Mouse (Mus musculus): Measurements from ENCODE around the gene Tuba1b.
"Not testable (repeated sequence)": the region's sequence is repeated elsewhere in the genome, so short reads cannot be mapped to it uniquely, and the experiment has no call there.

Tuba1b gene

DNA sequence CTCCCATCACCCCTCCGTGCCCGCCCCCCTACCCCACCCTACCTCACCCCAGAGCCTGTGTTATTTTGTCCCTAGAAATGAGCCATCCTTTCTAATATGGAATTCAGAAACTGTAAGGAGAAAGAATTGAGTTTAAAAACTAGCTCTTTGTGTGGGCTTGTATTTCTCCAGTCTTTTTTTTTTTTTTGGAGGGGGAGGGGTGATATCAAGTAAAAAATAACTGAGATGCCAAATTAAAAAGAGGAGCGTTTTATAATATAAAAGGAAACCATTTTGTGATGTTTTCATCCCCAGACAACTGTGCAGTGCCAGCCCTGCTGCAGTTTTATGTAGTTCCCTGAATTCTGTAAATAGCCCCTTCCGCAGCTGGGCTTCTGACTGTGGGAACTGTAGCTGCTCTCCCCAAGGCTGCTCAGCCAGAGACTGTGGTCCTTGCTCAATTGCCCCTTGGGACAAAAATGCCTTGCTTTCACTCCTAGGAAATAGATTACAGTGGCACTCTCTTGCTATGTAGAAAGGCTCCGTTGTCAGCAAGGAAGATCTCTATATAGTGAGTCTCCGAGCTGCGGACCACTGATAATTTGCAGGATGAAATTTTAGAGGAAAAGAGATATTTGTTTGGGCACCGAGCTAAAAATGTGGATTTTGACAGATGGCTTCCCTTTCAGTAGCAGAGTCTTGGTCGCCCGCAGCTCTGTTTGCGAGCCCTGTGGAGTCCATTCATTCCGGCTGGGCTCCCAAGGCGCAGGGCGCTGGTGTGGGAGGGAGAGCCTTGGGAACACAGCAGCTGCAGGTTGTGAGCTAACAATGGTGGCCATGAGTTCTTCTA, 20.3 kb upstream of the Tuba1b start:
- no peak for DNase-seq (ENCODE audit: low read depth, low spot score)

DNA sequence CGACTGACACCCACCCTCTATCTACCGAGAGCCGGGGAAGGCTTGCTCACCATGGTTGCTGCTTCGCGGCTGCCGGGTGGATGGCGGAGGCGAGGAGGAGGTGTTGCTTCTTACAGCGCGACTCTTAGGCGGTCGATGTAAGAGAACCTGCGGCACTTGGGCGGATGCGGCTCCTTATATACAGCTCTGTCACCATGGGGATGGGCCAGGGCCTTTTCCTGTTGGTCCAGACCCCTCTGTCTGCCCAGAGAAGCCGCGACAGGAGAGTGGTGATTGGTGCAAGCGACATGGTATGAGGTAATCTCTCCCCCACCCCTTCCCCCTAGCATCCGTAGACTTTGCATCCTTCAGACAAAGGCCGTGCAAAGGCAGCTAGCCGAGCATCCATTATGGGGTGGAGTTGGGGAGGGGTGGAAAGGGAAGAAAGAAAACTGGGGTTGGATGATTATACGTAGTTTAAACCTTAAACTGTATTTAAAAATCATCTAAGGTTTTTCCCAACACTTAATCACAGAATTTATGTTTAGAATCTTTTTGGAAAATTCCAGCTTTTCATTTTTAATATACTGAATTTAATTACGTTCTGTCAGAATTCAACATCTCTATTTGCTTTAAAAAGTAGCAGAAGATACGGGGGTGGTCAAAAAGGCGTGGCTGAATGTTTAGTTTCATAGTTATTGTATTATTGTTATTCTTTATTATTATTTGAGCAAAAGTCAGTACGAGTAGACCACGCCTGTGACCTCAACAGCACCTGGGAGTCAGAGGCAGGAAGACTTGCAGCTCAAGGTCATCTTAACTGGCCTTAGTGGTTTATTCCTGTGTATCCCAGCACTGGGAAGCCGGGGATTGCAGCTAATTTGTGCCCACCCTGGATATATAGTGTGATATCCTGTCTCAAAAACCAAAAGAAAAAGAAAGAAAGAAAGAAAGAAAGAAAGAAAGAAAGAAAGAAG, 19.3 kb upstream of the Tuba1b start, which contains the start of the genes Gm49450 and Tuba1a:
TSS of gene Gm49450 (minus strand) at position 151 of the 956 bp plus-strand sequence.
TSS of gene Tuba1a (minus strand) at position 303 of the 956 bp plus-strand sequence.
- peak; percentile 96 for DNase-seq (ENCODE audit: low read depth, low spot score)

DNA sequence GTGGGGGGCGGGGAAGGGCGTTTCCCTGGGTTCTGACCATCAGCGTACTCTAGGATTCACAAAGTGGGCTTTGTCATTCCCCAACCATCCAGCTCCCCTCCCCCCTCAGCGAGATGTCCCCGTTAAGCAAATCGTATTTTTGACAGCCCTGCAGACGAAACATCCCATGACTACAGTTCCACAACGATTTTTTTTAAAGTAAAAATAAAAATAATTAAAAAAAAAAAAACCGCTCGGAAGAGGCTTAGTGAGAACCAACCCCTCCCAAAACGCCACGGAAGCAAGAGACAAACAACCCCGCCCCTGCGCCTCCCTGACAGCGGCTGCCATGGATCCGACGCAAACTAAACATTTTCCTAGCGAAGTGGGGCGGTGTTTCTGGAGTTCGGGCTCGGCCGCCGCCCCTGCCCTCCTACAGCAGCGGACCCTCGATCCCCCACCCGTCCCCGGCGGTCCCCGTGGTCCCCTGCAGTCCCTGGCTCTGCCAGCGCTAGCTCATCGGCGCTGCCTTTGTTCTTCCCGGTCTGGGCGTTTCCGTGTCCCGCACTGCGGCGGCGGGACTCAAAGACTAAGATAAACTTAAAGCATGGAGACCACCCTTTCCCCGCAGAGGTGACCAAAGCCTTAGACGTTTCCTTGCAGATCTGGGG, 18.5 kb upstream of the Tuba1b start:
- peak; percentile 83 for DNase-seq (ENCODE audit: low read depth, low spot score)

DNA sequence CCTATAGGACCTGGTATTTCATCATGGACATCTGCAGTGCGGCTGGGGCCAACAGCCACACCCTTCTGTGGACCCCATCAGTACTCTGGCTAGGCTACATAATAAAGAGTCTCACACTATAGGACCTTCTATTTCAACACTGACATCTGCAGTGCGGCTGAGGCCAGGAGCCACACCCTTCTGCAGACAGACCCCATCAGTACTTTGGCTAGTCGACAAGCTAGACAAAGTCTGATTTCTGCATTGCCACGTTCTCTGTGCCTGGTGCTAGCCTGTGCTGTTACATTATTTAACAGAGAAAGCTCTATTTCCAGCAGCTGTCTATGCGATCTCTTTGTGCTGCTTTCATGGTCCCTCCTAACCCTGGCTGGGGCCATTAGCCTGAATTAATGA, 17.7 kb upstream of the Tuba1b start:
- no peak for DNase-seq (ENCODE audit: low read depth, low spot score)

DNA sequence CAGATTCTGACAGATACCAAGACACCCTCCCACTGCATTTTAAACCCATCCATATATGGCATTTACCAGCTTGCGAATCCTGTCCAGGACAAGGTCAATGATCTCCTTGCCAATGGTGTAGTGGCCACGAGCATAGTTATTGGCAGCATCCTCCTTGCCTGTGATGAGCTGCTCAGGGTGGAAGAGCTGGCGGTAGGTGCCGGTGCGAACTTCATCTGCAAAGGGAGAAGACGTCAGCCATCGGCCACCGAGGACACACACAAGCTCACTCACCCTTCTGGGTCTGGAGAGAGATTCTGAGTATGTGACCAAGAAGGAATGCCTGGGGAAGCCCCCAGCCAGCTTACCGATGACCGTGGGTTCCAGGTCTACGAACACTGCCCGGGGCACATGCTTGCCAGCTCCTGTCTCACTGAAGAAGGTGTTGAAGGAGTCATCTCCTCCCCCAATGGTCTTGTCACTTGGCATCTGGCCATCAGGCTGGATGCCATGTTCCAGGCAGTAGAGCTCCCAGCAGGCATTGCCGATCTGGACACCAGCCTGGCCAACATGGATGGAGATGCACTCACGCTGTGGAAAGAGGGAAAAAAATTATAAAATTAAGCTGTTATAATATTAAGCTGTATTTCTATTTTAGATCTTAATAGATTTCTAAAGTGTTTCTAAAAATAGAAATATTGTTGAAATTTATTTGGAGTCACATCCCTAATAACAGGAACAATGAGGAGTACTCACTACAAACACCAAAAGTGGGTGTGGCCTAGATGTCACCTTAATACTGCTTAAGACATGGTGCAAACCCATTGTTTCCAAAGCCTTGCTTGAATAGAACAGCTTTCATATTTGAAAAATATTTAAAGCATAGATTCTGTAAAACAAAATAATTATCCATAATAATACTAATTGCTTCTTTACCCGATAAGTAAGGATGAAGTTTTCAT, 17.0 kb upstream of the Tuba1b start:
- DNase-seq (ENCODE audit: low read depth, low spot score): not testable (repeated sequence)

DNA sequence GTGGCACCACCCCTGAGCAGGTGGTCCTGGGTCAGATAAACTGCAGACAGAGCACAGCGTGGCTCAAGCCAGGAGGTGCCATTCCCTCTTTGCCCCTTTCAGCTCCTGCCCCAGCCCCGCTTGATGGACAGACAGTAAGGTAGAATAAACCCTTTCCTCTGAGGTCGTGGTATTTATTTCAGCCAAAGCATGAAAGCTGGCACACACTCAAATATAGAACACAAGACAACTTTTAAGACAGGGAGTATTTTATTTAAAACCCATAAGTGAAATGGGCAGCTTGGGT, 15.2 kb upstream of the Tuba1b start:
- no peak for DNase-seq (ENCODE audit: low read depth, low spot score)

DNA sequence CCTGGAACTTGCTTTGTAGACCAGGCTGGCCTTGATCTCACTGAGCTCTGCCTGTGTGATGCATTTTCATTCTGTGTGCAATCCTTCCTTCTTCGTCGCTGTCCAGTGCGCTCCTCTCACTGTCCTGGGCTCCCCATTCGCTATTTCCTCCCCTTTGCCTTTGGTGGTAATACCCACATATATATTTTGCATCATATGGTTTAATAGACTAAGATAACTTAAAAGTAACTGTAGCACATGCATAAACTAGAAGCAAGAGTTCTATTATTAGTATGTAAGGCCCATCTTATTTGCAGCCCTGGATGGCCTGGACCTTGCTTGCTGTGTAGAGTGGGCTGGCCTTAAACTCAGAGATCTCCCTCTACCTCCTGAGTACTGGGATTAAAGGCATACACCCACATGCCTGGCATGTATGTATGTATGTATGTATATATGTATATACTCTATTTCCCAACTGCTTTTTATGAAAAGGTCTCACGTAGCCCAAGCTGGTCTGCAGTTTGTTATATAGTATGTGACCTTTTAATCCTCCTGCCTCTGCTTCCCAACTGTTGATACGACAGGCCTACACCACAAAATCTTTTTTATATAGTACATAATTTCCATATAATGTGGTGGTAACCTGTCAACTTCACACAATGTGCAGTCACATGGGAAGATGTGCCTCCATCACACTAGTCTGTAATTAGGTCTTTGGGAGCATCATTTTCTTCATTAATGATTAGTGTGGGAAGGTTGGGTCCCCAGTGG, 14.7 kb upstream of the Tuba1b start:
- DNase-seq (ENCODE audit: low read depth, low spot score): no peak

DNA sequence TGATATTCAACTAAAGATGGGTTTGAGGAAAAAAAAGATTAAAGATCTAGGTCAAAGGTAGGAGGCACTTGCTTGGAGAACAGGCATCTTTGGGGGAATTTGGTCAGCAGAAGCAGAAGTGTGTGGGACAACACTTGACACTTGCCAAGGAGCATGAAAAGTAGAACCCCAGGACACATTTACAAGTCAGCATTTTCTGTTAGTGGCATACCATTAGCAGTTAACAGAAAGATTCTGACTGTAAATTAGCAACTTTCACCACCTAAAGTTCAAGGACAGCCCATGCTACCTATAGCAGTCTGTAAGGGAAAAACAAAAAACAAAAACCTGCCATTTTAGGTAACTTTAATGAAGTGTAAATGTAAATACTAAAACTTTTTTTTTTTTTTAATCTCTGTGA, 14.0 kb upstream of the Tuba1b start:
- DNase-seq (ENCODE audit: low read depth, low spot score): no peak

DNA sequence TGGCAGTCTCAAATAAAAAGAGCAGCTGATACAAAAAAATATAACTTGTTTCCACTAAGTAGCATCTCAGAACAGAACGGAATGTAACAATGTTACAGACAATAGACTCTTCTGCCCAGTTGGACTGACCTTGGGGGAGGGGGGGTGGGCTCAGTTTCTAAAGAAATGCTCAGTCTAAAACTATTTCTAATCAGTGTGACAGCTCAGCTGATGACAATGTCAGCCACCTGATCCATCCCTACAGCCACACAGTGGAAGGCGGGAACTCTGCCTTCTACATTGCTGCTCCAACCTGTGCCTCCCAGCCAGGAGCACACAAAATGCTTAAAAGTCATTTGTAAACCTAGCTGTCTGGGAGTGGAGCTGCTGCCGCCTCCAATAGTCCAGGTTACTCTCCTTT, 13.5 kb upstream of the Tuba1b start:
- DNase-seq (ENCODE audit: low read depth, low spot score): no peak

DNA sequence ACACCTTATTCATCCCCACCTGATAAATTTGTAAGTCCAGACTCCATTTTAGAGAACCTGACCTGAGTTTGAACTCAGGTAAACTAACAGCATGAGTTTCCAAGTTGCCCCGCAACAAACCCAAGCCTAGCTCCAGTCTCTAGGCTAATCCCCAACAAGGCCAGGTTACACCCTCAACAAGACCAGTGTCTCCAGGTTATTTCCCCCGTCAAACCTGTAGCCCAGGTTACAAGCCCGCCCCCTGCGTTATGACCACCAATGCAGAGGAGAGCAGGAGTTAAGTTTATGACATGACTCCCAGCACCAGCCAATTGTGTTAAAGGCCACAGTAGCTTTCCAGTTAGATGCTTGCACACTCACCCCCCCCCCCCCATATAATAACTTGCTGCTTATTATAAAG, 8.8 kb upstream of the Tuba1b start:
- DNase-seq (ENCODE audit: low read depth, low spot score): no peak

DNA sequence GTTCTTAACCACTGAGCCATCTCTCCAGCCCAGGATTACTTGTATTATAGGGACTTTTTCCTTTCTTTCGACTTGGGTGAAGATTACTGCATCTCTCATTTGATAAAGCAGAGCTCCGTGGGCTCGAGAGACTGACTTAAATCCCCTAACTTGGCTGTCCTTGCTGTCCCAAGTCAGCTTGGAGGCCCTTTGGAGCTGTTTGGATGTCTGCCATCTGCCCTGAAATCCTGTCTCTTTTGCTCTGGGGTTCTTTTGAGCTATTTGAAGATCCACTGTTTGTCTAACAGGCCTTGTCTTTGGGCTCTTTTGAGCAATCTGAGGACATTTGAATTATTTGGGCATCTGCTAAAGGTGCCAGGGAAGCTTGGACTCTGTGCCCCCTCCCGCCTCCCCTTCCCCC, 7.7 kb upstream of the Tuba1b start:
- no peak for DNase-seq (ENCODE audit: low read depth, low spot score)

DNA sequence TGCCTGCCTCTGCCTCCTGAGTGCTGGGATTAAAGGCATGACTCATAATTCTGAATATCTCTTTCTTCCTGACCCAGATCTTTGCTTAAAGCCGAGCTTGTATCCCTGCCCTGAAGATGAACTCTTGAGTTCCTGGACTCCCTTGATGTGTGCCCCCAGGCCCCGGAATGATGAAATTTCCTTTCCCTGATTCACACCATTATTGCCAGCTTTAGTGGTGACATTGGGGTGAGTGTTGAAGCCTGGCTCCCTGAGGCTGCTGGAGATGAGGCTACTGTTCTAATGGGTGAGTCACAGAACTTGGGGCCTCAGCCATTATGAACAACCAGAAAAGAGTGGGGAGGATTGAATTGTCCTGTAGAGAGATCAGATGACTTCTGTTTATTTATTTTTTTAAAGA, 7.2 kb upstream of the Tuba1b start:
- no peak for DNase-seq (ENCODE audit: low read depth, low spot score)

DNA sequence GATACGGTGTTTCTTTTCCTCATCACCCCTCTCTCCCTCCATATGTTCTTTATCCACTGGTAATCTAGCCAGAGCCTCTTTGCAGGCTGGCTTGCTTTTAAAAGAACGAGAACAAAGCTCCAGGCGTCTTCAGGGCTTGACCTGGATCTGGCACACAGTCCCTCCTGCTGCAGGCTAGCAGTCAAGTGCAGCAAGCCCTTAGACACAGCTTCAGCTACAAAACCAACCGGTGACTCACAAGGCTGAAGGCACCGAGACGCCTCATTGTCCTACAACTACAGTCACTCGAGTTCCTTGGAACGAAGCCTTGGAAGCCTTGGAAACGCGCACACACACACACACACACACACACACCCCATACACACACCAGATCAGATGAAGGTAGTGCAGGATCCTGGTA, 6.5 kb upstream of the Tuba1b start:
- DNase-seq (ENCODE audit: low read depth, low spot score): no peak

DNA sequence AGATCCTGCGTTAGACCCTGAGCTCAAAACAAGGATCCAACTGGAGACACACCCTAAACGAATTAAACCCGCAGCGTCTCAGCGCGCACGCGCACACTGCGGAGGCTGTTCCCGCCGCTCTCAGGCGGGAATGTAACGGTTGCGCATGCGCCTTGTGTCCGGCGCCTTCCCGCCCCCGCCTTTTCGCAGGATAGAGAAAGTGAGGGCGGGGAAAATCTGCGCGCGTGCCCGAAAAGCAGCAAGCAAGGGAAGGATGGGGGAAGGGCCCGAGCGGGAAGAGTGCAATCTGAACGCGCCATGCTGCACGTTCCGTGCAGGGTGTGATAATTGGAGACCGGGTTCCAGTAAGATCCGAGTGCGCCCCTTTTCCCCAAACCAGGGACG, 540 bp downstream of the Tuba1b start:
- DNase-seq (ENCODE audit: low read depth, low spot score): peak; percentile 96

DNA sequence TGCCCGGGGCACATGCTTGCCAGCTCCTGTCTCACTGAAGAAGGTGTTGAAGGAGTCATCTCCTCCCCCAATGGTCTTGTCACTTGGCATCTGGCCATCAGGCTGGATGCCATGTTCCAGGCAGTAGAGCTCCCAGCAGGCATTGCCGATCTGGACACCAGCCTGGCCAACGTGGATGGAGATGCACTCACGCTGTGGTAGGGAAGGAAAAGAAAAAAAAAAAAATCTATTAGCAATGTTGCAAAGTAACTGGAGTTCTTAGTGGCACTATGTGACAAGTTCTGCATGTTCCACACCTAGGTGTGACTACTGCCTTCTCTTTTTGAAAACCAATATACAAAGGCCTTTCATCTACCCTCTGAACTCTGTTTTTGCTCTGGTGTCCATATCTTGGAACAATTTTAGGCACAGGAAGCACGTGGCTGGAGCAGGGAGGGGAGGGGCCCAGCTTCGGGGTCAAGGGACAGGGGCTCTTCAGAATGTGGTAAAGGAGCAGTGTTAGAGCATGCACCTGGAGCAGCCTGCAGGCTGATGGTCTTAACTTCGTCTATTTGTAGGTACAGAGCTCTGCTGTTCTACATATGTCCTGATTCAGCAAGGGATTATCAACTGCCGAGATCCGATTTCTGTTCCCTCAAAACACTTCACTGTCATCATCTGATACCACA, 1.2 kb downstream of the Tuba1b start:
- peak; percentile 27 for DNase-seq (ENCODE audit: low read depth, low spot score)

DNA sequence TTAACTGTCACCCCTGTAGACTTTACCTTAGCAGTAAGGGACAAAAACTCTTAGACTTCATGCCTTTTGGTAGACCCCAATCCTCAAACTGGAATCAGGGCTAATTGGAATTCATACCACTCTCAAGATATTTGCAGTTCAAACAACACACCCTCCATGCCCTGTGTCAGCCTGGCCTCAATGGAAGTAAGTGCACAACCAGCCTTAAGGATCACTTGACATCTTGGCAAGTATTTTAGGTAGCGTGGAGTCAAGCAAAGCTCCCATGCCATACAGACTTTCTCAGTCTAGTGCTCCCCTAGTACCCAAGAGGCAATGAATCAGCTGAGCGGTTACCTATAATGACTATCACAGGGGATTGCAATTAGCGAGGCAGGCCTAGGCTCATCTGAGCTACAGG, 3.4 kb downstream of the Tuba1b start:
- no peak for DNase-seq (ENCODE audit: low read depth, low spot score)

DNA sequence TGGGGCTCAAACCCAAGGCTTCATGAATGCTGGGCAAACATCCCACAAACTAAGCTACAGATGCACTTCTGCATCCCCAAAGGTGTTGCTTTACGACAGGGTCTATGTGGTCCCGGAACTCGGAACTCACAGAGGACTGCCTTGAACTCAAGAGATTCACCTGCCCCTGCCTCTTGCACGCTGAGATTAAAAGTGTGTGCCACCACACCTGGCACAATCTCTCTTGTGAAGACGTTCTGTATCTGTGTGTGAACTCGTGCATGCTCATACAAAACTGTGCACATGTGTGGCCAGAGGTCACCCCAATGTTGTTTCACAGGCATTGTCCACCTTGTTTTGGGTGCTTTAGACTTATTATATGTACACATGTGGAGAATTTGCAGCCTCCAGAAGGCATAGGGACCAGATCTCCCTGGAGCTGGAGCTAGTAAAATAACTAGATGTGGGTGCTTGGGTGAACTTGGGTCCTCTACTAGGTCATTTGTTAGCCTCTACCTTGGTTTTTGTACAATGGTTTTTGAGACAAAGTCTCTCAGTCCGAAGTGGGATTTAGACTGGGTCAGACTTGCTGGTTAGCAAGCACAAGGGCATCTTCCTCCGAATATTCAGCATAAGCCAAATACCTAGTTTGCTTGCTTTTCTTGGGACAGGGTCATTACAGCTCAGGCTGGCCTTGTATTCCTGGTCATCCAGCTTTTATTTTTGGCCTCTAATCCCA, 4.2 kb downstream of the Tuba1b start:
- DNase-seq (ENCODE audit: low read depth, low spot score): no peak

DNA sequence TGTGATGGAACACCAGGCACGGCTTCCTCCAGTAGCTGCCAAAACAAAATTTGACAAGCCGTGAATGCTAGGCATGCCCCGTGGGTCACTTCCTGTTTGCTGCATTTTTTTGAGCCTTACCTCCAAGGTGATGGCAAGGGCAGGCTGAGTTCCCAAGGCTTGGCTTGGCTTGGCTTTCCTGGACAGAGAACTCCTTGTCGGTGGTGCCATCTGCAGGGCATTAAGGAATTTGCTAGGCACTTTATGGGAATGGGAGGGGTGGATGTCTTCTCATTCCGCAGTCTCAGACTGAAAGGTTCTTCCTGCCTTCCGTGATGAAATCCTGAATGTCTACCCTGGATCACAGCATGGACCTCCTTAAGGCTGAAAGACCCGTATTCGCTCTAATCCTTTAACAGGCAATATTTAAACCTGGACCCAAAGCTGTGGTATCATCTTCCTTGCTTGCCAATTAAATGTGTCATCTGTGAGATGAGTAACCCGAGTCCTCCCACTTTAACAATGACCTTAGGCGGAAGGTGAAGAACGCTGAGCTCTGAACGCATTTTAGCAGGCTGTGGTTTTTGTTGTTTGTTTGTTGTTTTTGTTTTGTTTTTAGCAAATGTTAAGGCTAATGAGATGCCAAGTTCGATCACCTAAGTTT, 5.6 kb downstream of the Tuba1b start:
- peak; percentile 61 for DNase-seq (ENCODE audit: low read depth, low spot score)

DNA sequence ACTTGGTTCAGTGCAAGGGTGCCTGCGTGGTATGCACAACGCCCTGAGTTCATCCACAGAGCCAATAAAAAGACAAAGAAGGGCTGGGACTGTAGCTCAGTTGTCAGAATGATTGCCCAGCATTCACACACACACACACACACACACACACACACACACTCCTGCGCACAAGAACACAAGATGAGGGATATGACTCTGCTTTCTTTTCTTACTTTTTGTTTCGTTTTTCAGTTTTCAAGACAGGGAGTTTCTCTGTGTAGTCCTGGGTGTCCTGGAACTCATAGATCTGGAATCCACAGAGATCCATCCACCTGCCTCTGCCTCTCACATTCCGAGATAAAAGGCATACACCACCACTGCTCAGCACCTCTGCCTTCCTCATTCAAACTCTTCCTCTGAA, 6.8 kb downstream of the Tuba1b start:
- peak; percentile 70 for DNase-seq (ENCODE audit: low read depth, low spot score)
